Mouse (Mus musculus) myocyte (in vitro differentiated cells): ENCODE measurements around the gene Ring1. TPM values are rescaled to one million over a fixed set of nuclear protein-coding genes. Genes with fewer than 3 reads are reported as not detected.

Experiments used
- H3K27me3 ChIP-seq: one replicate; pipeline ENCODE4 v1.6.1; 2011; ENCODE audit not compliant: control insufficient read depth, insufficient read depth, insufficient read length
- H3K36me3 ChIP-seq: one replicate; pipeline ENCODE4 v1.6.1; 2011; ENCODE audit not compliant: control insufficient read depth, insufficient read depth
- H3K4me2 ChIP-seq: one replicate; pipeline ENCODE4 v1.6.1; 2011; ENCODE audit warnings: low read depth, control low read depth
- H3K4me3 ChIP-seq: one replicate; pipeline ENCODE4 v1.5.1; 2011; ENCODE audit warnings: mild to moderate bottlenecking, control low read depth, moderate library complexity
- H3K79me2 ChIP-seq: one replicate; pipeline ENCODE4 v1.6.1; 2011; ENCODE audit not compliant: control insufficient read depth, insufficient read depth
- H3ac ChIP-seq: one replicate; pipeline ENCODE4 v1.6.1; 2011; ENCODE audit not compliant: control insufficient read depth, insufficient read length
- CEBPB ChIP-seq: IDR thresholded peaks from 2 replicates; pipeline ENCODE4 v1.6.1; 2011; ENCODE audit warnings: mild to moderate bottlenecking, moderate library complexity; ENCODE audit not compliant: poor library complexity, insufficient read depth, severe bottlenecking
- E2F4 ChIP-seq: IDR thresholded peaks from one replicate; pipeline ENCODE4 v1.6.1; 2011; ENCODE audit warnings: mild to moderate bottlenecking, control low read depth, moderate library complexity; ENCODE audit not compliant: insufficient read depth
- MAX ChIP-seq: IDR thresholded peaks from one replicate; pipeline ENCODE4 v1.6.1; 2011; ENCODE audit warnings: low read depth, mild to moderate bottlenecking, control low read depth
- MYOD1 ChIP-seq, 3 experiments: IDR thresholded peaks; one replicate each; pipeline ENCODE4 v1.6.1; 2011; ENCODE audit warnings: control low read depth in 2 of 3, low read depth in 2 of 3, mild to moderate bottlenecking in 2 of 3, moderate library complexity in 1 of 3; ENCODE audit not compliant: insufficient read length in 2 of 3, control insufficient read depth in 1 of 3
- MYOG ChIP-seq, 3 experiments: IDR thresholded peaks; one replicate each; pipeline ENCODE4 v1.6.1; 2011; ENCODE audit warnings: control low read depth in 2 of 3, low read depth in 2 of 3, mild to moderate bottlenecking in 2 of 3; ENCODE audit not compliant: insufficient read length in 2 of 3, control insufficient read depth in 1 of 3, insufficient read depth in 1 of 3
- POLR2A ChIP-seq: IDR thresholded peaks from one replicate; pipeline ENCODE4 v1.6.1; 2011; ENCODE audit warnings: low read depth, mild to moderate bottlenecking, control low read depth, moderate library complexity; ENCODE audit not compliant: insufficient read length
- POLR2AphosphoS2 ChIP-seq: IDR thresholded peaks from one replicate; pipeline ENCODE4 v1.6.1; 2011; ENCODE audit warnings: low read depth, control low read depth; ENCODE audit not compliant: insufficient read length
- REST ChIP-seq: IDR thresholded peaks from one replicate; pipeline ENCODE4 v1.6.1; 2011; ENCODE audit warnings: mild to moderate bottlenecking, control low read depth, moderate library complexity; ENCODE audit not compliant: insufficient read depth, insufficient read length
- SRF ChIP-seq: IDR thresholded peaks from one replicate; pipeline ENCODE4 v1.6.1; 2011; ENCODE audit warnings: low read depth; ENCODE audit not compliant: control insufficient read depth, insufficient read length
- TCF12 ChIP-seq: IDR thresholded peaks from one replicate; pipeline ENCODE4 v1.6.1; 2011; ENCODE audit warnings: mild to moderate bottlenecking, control low read depth; ENCODE audit not compliant: poor library complexity, insufficient read depth, severe bottlenecking
- TCF3 ChIP-seq: IDR thresholded peaks from one replicate; pipeline ENCODE4 v1.6.1; 2011; ENCODE audit warnings: low read depth, control low read depth; ENCODE audit not compliant: insufficient read length
- USF1 ChIP-seq: IDR thresholded peaks from one replicate; pipeline ENCODE4 v1.6.1; 2011; ENCODE audit warnings: low read depth, mild to moderate bottlenecking, control low read depth, moderate library complexity
- polyA plus RNA-seq: library from polyadenylated mRNA; unstranded; fragments of >200 nt; fragmentation: generic; extraction: Trizol; gene quantifications from one replicate; pipeline ENCODE4 v1.2.1, GENCODE M21; 2012; ENCODE audit warnings: missing spikeins

Ring1 gene
- polyA plus RNA-seq, 1 experiment: 42.9 TPM

GRCm38 (mm10) chr17:34047404-34048050, 23.0 kb upstream of the Ring1 start:
- TF ChIP-seq MAX: no peak
- no peak for TF ChIP-seq REST
- TF ChIP-seq POLR2AphosphoS2: no peak
- TF ChIP-seq MYOD1 (IDR thresholded peaks at IDR 0.05; ENCODE audit: control insufficient read depth in 1 of 3, insufficient read length in 2 of 3, low read depth in 2 of 3): no peak
- no peak for TF ChIP-seq MYOG (IDR thresholded peaks at IDR 0.05; ENCODE audit: control insufficient read depth in 1 of 3, insufficient read depth in 1 of 3, insufficient read length in 2 of 3, low read depth in 2 of 3)
- TF ChIP-seq POLR2A: no peak
- TF ChIP-seq TCF3: no peak
- TF ChIP-seq TCF12: no peak
- no peak for TF ChIP-seq CEBPB
- no peak for TF ChIP-seq USF1
- no peak for TF ChIP-seq E2F4
- TF ChIP-seq SRF: no peak
- Histone ChIP-seq H3K27me3 (no peaks in the 10 kb centered on the region), H3K79me2 (no peaks in the 10 kb centered on the region), H3K36me3 (no peaks in the 10 kb centered on the region), H3K4me3 (no peak overlapping the region), H3ac (no peak overlapping the region), H3K4me2 (no peak overlapping the region)

- TF ChIP-seq SRF: no peak
- TF ChIP-seq MYOG (IDR thresholded peaks at IDR 0.05; ENCODE audit: control insufficient read depth in 1 of 3, insufficient read depth in 1 of 3, insufficient read length in 2 of 3, low read depth in 2 of 3): no peak
- TF ChIP-seq POLR2AphosphoS2: no peak
- TF ChIP-seq REST: no peak
- no peak for TF ChIP-seq MAX
- no peak for TF ChIP-seq E2F4
- no peak for TF ChIP-seq USF1
- TF ChIP-seq CEBPB: no peak
- no peak for TF ChIP-seq POLR2A
- TF ChIP-seq TCF3: no peak
- no peak for TF ChIP-seq TCF12
- no peak for TF ChIP-seq MYOD1 (IDR thresholded peaks at IDR 0.05; ENCODE audit: control insufficient read depth in 1 of 3, insufficient read length in 2 of 3, low read depth in 2 of 3)
- Histone ChIP-seq H3K36me3 (no peaks in the 10 kb centered on the region), H3K4me3 (no peak overlapping the region), H3K4me2 (no peak overlapping the region), H3K79me2 (no peaks in the 10 kb centered on the region), H3ac (no peak overlapping the region), H3K27me3 (no peaks in the 10 kb centered on the region)
Observed at GRCm38 (mm10) chr17:34045941-34046340, 21.5 kb upstream of the Ring1 start.

- Histone ChIP-seq H3K4me3 (no peak overlapping the region), H3K27me3 (no peaks in the 10 kb centered on the region), H3ac (no peak overlapping the region), H3K79me2 (no peaks in the 10 kb centered on the region), H3K36me3 (peaks cover 5% of the 10 kb centered on the region), H3K4me2 (peak overlapping the region; percentile 59)
- no peak for TF ChIP-seq TCF3
- peak; percentile 45 for TF ChIP-seq POLR2AphosphoS2
- TF ChIP-seq MYOD1 (IDR thresholded peaks at IDR 0.05; ENCODE audit: control insufficient read depth in 1 of 3, insufficient read length in 2 of 3, low read depth in 2 of 3): peak in 2 of 3 experiments; percentile 29 to 43
- no peak for TF ChIP-seq USF1
- no peak for TF ChIP-seq CEBPB
- TF ChIP-seq MYOG (IDR thresholded peaks at IDR 0.05; ENCODE audit: control insufficient read depth in 1 of 3, insufficient read depth in 1 of 3, insufficient read length in 2 of 3, low read depth in 2 of 3): peak in 1 of 3 experiments; percentile 49
- no peak for TF ChIP-seq E2F4
- TF ChIP-seq REST: no peak
- TF ChIP-seq SRF: no peak
- no peak for TF ChIP-seq MAX
Observed at GRCm38 (mm10) chr17:34039562-34040450, 15.3 kb upstream of the Ring1 start.

- Histone ChIP-seq H3K36me3 (peaks cover 5% of the 10 kb centered on the region), H3ac (no peak within 1 kb of the TSS), H3K79me2 (no peaks in the 10 kb centered on the region), H3K4me2 (peak within 1 kb of the TSS; percentile 59), H3K4me3 (no peak within 1 kb of the TSS), H3K27me3 (no peaks in the 10 kb centered on the region)
- no peak for TF ChIP-seq REST
- no peak for TF ChIP-seq MYOG (IDR thresholded peaks at IDR 0.05; ENCODE audit: control insufficient read depth in 1 of 3, insufficient read depth in 1 of 3, insufficient read length in 2 of 3, low read depth in 2 of 3)
- TF ChIP-seq POLR2AphosphoS2: peak; percentile 79
Observed at GRCm38 (mm10) chr17:34038878-34039561, 14.5 kb upstream of the Ring1 start, which contains the start of gene Col11a2. TSS of gene Col11a2 (plus strand) at chr17:34039437.
